ENCODE assay signal across 7 mouse cellular contexts in the genomic region with DNA sequence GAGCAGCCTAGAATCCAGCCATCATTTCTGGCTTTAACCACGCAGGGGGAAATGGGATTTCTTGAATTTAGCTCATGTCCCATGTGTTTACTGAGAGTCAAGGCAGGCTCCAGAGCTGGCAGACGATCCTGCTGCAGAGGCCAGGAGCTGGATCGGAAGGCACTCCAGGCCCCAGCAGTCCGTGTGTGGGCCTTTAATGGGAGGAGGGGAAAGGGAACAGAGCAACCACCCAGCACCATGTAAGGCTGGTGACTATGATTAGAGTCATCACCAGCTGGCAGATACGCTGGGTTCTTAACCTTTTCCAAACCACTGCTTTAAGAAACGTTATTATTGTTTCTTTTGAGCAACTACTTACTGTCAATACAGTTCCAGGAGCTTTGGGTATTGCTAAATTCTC. TPM values are rescaled to one million over a fixed set of nuclear protein-coding genes. Genes with fewer than 3 reads are reported as not detected.
A peak's percentile ranks its signal among the peaks of the same experiment; 100 is the strongest.
DNase-seq lines count a peak whose midpoint lies in the region; ATAC-seq and TF ChIP-seq lines count a peak whose summit lies in the region.

No protein-coding gene starts in this region.

- H3K9me3 ChIP-seq in hindbrain, embryonic 15.5 days: no peaks in the 10 kb centered on the region

- intact Hi-C loops in gastrocnemius, adult 2 months (cut with DNase I): loop anchor here (2.0 kb wide), 1 partner anchor 44 kb away; no protein-coding TSS in a partner anchor

- H3K27ac ChIP-seq in gastrocnemius, adult 2 months: peak overlapping the region; percentile 96
- peak overlapping the region; percentile 39; the same call in 1 of the 2 replicates for H3K27ac ChIP-seq in hindbrain, embryonic 15.5 days (replicated peaks)

- TF ChIP-seq CTCF in C2C12 (IDR thresholded peaks at IDR 0.05; ENCODE audit: control insufficient read depth, insufficient read depth, insufficient read length): no peak
- TF ChIP-seq CTCF in gastrocnemius, adult 2 months (IDR thresholded peaks at IDR 0.05): no peak

- no peak overlapping the region for H3K4me3 ChIP-seq in C2C12 (ENCODE audit: insufficient read depth, poor library complexity, severe bottlenecking)
- peak overlapping the region; percentile 90 for H3K4me3 ChIP-seq in gastrocnemius, adult 2 months
- no peak overlapping the region for H3K4me3 ChIP-seq in hindbrain, embryonic 15.5 days

- DNase-seq in NIH3T3 (ENCODE audit: low read depth): peak; percentile 96
- peak; percentile 93 for DNase-seq in gastrocnemius, adult 2 months
- DNase-seq in lung, adult 18-20 months: peak; percentile 73 to 76
- DNase-seq in testis, postnatal 10 days (ENCODE audit: low spot score): peak; percentile 60
- DNase-seq in right cerebral cortex, postnatal 4 days: no peak

- no peaks in the 10 kb centered on the region for H3K36me3 ChIP-seq in C2C12 (ENCODE audit: control insufficient read depth, insufficient read depth)
- no peaks in the 10 kb centered on the region for H3K36me3 ChIP-seq in hindbrain, embryonic 15.5 days

- H3K27me3 ChIP-seq in C2C12 (ENCODE audit: control insufficient read depth, insufficient read depth, insufficient read length): no peaks in the 10 kb centered on the region
- no peaks in the 10 kb centered on the region for H3K27me3 ChIP-seq in hindbrain, embryonic 15.5 days

- H3K79me3 ChIP-seq in C2C12 (ENCODE audit: low read depth): no peaks in the 10 kb centered on the region

- no peak overlapping the region for H3K4me2 ChIP-seq in hindbrain, embryonic 15.5 days

- H3K79me2 ChIP-seq in C2C12 (ENCODE audit: control insufficient read depth, insufficient read depth): peaks cover 7% of the 10 kb centered on the region

- peaks cover 29% of the 10 kb centered on the region for H3K4me1 ChIP-seq in hindbrain, embryonic 15.5 days (replicated peaks)

- no peak overlapping the region for H3K9ac ChIP-seq in hindbrain, embryonic 15.5 days

- peak overlapping the region; percentile 48 for H3ac ChIP-seq in C2C12 (ENCODE audit: control insufficient read depth, insufficient read length, low read depth)

- WGBS in hindbrain, embryonic 15.5 days: 17% methylated on average over 6 of the region's 6 CpGs

- ATAC-seq in hindbrain, embryonic 15.5 days (ENCODE audit: low FRiP score, low read depth): peak; percentile 54; the same call in 1 of the 2 replicates

TF ChIP-seq in C2C12, 6 proteins besides CTCF, POLR2A, EP300 and RAD21:
- no peak for TF ChIP-seq USF1 (IDR thresholded peaks at IDR 0.05; ENCODE audit: low read depth)
- peak; percentile 92 for TF ChIP-seq FOSL1 (IDR thresholded peaks at IDR 0.05; ENCODE audit: insufficient read depth, low read length, poor library complexity, severe bottlenecking)
- TF ChIP-seq MYOD1 (IDR thresholded peaks at IDR 0.05; ENCODE audit: control insufficient read depth, insufficient read length, low read depth): peak; percentile 55
- TF ChIP-seq MYOG (IDR thresholded peaks at IDR 0.05; ENCODE audit: control insufficient read depth, extremely low read depth, insufficient read length): no peak
- TF ChIP-seq CEBPB (IDR thresholded peaks at IDR 0.05; ENCODE audit: low read depth): no peak
- no peak for TF ChIP-seq MAX (IDR thresholded peaks at IDR 0.05)
TF ChIP-seq in C2C12: peak in this region for 2.

RNA-seq across cellular contexts. Expression of gene Traf3ip2, which starts 1.9 kb away (rescaled TPM):
- polyA plus RNA-seq in C2C12 (2012; fragmentation: generic; extraction: Trizol): 2.9 TPM
- total RNA-seq in gastrocnemius, adult 2 months (2021): 1 to 10 TPM; 5.5 to 9.0 TPM
- 7.4 and 7.9 TPM in 2 replicates for polyA plus RNA-seq in hindbrain, embryonic 15.5 days (2015; fragmentation: Nextera tagmentation; extraction: Ambion mirVana)
